Mouse (Mus musculus) small intestine, adult 2 months (tissue): ENCODE data around the gene Tdp1. TPM values are rescaled to one million over a fixed set of nuclear protein-coding genes. Genes with fewer than 3 reads are reported as not detected.

ENCODE experiments used
- H3K27ac ChIP-seq: fragments of 200-500 bp; 2 replicates; pipeline ENCODE4 v1.5.1; 2012; ENCODE audit warnings: low read depth, low read length, control low read depth, inconsistent platforms; ENCODE audit not compliant: insufficient read depth
- H3K27me3 ChIP-seq: fragments of 200-500 bp; 2 replicates; pipeline ENCODE4 v1.6.1; 2012; ENCODE audit warnings: mild to moderate bottlenecking, moderate library complexity, low read length, inconsistent platforms; ENCODE audit not compliant: control insufficient read depth, insufficient read depth
- H3K36me3 ChIP-seq: fragments of 200-500 bp; 2 replicates; pipeline ENCODE4 v1.6.1; 2012; ENCODE audit warnings: mild to moderate bottlenecking, low read length, control low read depth, inconsistent platforms; ENCODE audit not compliant: control insufficient read depth, insufficient read depth
- H3K4me1 ChIP-seq: fragments of 200-500 bp; 2 replicates; pipeline ENCODE4 v1.6.1; 2012; ENCODE audit warnings: low read length, inconsistent platforms, mixed read lengths; ENCODE audit not compliant: control insufficient read depth, insufficient read depth, insufficient read length
- H3K4me3 ChIP-seq: fragments of 200-500 bp; 2 replicates; pipeline ENCODE4 v1.5.1; 2012; ENCODE audit warnings: low read depth, mild to moderate bottlenecking, control low read depth, inconsistent platforms, low read length, moderate library complexity
- CTCF ChIP-seq: fragments of 200-500 bp; IDR thresholded peaks from 2 replicates; pipeline ENCODE4 v1.5.1; 2012; ENCODE audit warnings: low read depth, mild to moderate bottlenecking, control low read depth, inconsistent platforms, low read length, moderate library complexity, mixed read lengths; ENCODE audit not compliant: insufficient replicate concordance, insufficient read length; ENCODE audit errors: extremely low read depth
- POLR2A ChIP-seq: fragments of 200-500 bp; IDR thresholded peaks from 2 replicates; pipeline ENCODE4 v1.6.1; 2012; ENCODE audit warnings: low read depth, mild to moderate bottlenecking, control low read depth, inconsistent platforms, low read length, moderate library complexity
- WGBS: fragments of 180-500 bp; shearing (Covaris S2); methylation state at CpG from one replicate; pipeline ENCODE4 v1.1.7; 2018; 5-methylcytosine and 5-hydroxymethylcytosine counted together
- polyA plus RNA-seq: library from polyadenylated mRNA; depleted of rRNA; stranded (reverse); fragments of >200 nt; gene quantifications from 2 replicates; pipeline ENCODE4 v1.2.3, GENCODE M21; 2012

Tdp1 gene
- polyA plus RNA-seq, 1 experiment: 5.4 TPM

GRCm38 (mm10) chr12:99898248-99898870 lies 14.0 kb downstream of the Tdp1 start:
- Histone ChIP-seq H3K36me3 (no peaks in the 10 kb centered on the region), H3K4me3 (no peak overlapping the region), H3K27me3 (no peaks in the 10 kb centered on the region), H3K27ac (no peak overlapping the region), H3K4me1 (no peaks in the 10 kb centered on the region)
- no peak for TF ChIP-seq POLR2A
- TF ChIP-seq CTCF: no peak
- WGBS: 89% methylated on average over 16 of the region's 16 CpGs

- H3K36me3 ChIP-seq: no peaks in the 10 kb centered on the region
- peak; percentile 14; the same call in 1 of the 2 replicates for TF ChIP-seq CTCF
- no peak for TF ChIP-seq POLR2A
- no peak overlapping the region for H3K27ac ChIP-seq
- no peaks in the 10 kb centered on the region for H3K4me1 ChIP-seq
- WGBS: 74% methylated on average over 1 of the region's 3 CpGs
- no peak overlapping the region for H3K4me3 ChIP-seq
- no peaks in the 10 kb centered on the region for H3K27me3 ChIP-seq
These were observed 15.7 kb downstream of the Tdp1 start for GRCm38 (mm10) chr12:99899991-99900390.

GRCm38 (mm10) chr12:99901973-99902866 lies 17.9 kb downstream of the Tdp1 start:
- Histone ChIP-seq H3K4me1 (no peaks in the 10 kb centered on the region), H3K36me3 (peaks cover 3% of the 10 kb centered on the region; the same call in 1 of the 2 replicates), H3K27me3 (no peaks in the 10 kb centered on the region), H3K27ac (no peak overlapping the region), H3K4me3 (no peak overlapping the region)
- 78% methylated on average over 8 of the region's 8 CpGs for WGBS
- no peak for TF ChIP-seq CTCF
- TF ChIP-seq POLR2A: no peak

- no peak for TF ChIP-seq POLR2A
- no peak for TF ChIP-seq CTCF
- Histone ChIP-seq H3K4me3 (no peak overlapping the region), H3K4me1 (no peaks in the 10 kb centered on the region), H3K27ac (no peak overlapping the region), H3K36me3 (peaks cover 3% of the 10 kb centered on the region; the same call in 1 of the 2 replicates), H3K27me3 (no peaks in the 10 kb centered on the region)
- 75% methylated on average over 4 of the region's 4 CpGs for WGBS
These were observed 18.6 kb downstream of the Tdp1 start for GRCm38 (mm10) chr12:99902867-99903370.

GRCm38 (mm10) chr12:99904537-99904936 lies 20.2 kb downstream of the Tdp1 start:
- Histone ChIP-seq H3K27ac (no peak overlapping the region), H3K4me1 (no peaks in the 10 kb centered on the region), H3K36me3 (peaks cover 3% of the 10 kb centered on the region; the same call in 1 of the 2 replicates), H3K27me3 (no peaks in the 10 kb centered on the region), H3K4me3 (no peak overlapping the region)
- WGBS: 92% methylated on average over 5 of the region's 5 CpGs
- TF ChIP-seq CTCF: no peak
- TF ChIP-seq POLR2A: no peak

- H3K27ac ChIP-seq: no peak overlapping the region
- H3K27me3 ChIP-seq: no peaks in the 10 kb centered on the region
- 81% methylated on average over 12 of the region's 12 CpGs for WGBS
- no peak overlapping the region for H3K4me3 ChIP-seq
- no peaks in the 10 kb centered on the region for H3K4me1 ChIP-seq
- TF ChIP-seq POLR2A: no peak
- no peak for TF ChIP-seq CTCF
- H3K36me3 ChIP-seq: peaks cover 3% of the 10 kb centered on the region
These were observed 27.1 kb downstream of the Tdp1 start for GRCm38 (mm10) chr12:99911466-99911865.
